Mouse (Mus musculus): ENCODE measurements around the gene Bpifb2. TPM values are rescaled to one million over a fixed set of nuclear protein-coding genes. Genes with fewer than 3 reads are reported as not detected.

The Bpifb2 gene
- polyA plus RNA-seq, 1 experiment from 2014 or later, result 0.11 TPM

DNA sequence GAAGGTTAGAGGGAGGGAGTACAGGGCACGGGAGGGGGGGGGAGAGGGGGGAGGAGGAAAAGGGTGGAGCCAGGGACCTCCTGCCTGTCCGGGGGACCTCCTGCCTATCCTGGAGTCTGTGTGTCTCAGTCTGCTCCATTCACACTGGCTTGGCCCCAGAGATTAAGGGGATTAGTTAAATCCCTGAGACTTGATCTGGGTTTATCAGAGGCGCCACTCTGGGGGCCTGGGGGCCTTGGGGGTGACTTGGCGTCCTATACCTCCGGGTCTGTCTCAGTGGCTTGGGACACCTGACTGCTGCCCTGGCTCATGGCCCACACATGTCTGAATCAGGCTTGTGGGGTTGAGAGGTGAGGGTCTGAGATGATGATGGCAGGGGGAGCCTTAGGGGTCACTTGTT, 21.3 kb upstream of the Bpifb2 start:
- Histone ChIP-seq H3K27ac (replicated peaks; ENCODE audit: low read depth, low read length) (no peak overlapping the region), H3K4me1 (ENCODE audit: control insufficient read depth, insufficient read depth, low read length) (no peaks in the 10 kb centered on the region), H3K9me3 (ENCODE audit: control insufficient read depth, low read length) (no peaks in the 10 kb centered on the region), H3K9ac (ENCODE audit: low read length) (no peak overlapping the region), H3K4me3 (ENCODE audit: low read depth, low read length) (no peak overlapping the region), H3K27me3 (ENCODE audit: control insufficient read depth, insufficient read depth, low read length) (no peaks in the 10 kb centered on the region; the same call in 1 of the 2 replicates), H3K4me2 (ENCODE audit: low read depth, severe bottlenecking) (no peak overlapping the region), H3K36me3 (ENCODE audit: control insufficient read depth, insufficient read depth, low read length) (no peaks in the 10 kb centered on the region)
- WGBS, result 16% methylated on average over 5 of the region's 5 CpGs
- no peak for ATAC-seq (ENCODE audit: insufficient number of reproducible peaks, low FRiP score, low TSS enrichment, low read depth)
- DNase-seq (ENCODE audit: low spot score), result no peak

DNA sequence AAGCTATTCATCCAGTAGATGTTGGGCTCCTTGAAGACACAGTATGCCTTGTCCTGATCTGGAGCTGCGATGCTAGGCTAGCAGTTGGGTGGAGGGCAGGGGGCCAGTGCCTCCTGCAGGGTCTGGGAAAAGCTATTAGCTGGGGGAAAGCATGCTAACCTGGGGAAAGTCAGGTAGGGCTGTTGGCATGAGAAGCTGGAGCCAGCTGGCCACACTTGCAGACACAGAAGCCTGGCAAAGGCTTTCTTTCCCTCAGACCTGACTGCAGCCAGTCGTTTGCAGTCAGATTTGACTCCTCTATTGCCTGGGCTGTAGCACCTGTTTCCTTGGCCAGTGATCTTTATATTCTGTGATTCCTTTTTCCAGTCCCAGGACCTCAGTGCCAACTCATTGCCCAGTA, 15.3 kb upstream of the Bpifb2 start:
- ATAC-seq (ENCODE audit: insufficient number of reproducible peaks, low FRiP score, low TSS enrichment, low read depth) (no peak), DNase-seq (ENCODE audit: low spot score) (no peak)
- Histone ChIP-seq H3K4me2 (ENCODE audit: low read depth, severe bottlenecking) (no peak overlapping the region), H3K4me1 (ENCODE audit: control insufficient read depth, insufficient read depth, low read length) (no peaks in the 10 kb centered on the region), H3K27ac (replicated peaks; ENCODE audit: low read depth, low read length) (no peak overlapping the region), H3K36me3 (ENCODE audit: control insufficient read depth, insufficient read depth, low read length) (no peaks in the 10 kb centered on the region), H3K9ac (ENCODE audit: low read length) (no peak overlapping the region), H3K4me3 (ENCODE audit: low read depth, low read length) (no peak overlapping the region), H3K27me3 (ENCODE audit: control insufficient read depth, insufficient read depth, low read length) (no peaks in the 10 kb centered on the region; the same call in 1 of the 2 replicates), H3K9me3 (ENCODE audit: control insufficient read depth, low read length) (no peaks in the 10 kb centered on the region)
- 90% methylated on average over 2 of the region's 2 CpGs for WGBS

DNA sequence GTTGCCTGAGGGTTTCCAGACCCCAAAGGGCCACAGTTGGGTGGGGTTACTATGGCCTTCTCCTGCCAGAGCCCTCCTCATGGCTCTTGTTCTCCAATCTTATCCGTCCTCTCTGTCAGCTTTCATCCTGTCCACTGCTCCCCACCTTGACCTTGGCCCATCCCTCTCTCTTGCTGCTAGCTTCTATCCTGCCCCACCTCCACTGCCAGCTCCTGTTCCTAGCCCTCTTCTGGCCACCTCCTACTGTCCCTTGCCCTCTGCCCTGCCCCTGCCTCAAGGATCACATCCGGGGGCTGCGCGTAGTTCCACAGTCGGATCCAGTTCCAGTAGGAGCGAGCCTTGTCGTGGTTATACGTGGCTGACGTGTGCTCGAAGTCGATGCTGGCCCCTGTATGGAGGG, 14.5 kb upstream of the Bpifb2 start:
- DNase-seq (ENCODE audit: low spot score) (no peak), ATAC-seq (ENCODE audit: insufficient number of reproducible peaks, low FRiP score, low TSS enrichment, low read depth) (no peak)
- Histone ChIP-seq H3K36me3 (ENCODE audit: control insufficient read depth, insufficient read depth, low read length) (no peaks in the 10 kb centered on the region), H3K4me1 (ENCODE audit: control insufficient read depth, insufficient read depth, low read length) (no peaks in the 10 kb centered on the region), H3K9ac (ENCODE audit: low read length) (no peak overlapping the region), H3K27ac (replicated peaks; ENCODE audit: low read depth, low read length) (no peak overlapping the region), H3K27me3 (ENCODE audit: control insufficient read depth, insufficient read depth, low read length) (no peaks in the 10 kb centered on the region; the same call in 1 of the 2 replicates), H3K4me2 (ENCODE audit: low read depth, severe bottlenecking) (no peak overlapping the region), H3K9me3 (ENCODE audit: control insufficient read depth, low read length) (no peaks in the 10 kb centered on the region), H3K4me3 (ENCODE audit: low read depth, low read length) (no peak overlapping the region)
- 94% methylated on average over 11 of the region's 11 CpGs for WGBS

DNA sequence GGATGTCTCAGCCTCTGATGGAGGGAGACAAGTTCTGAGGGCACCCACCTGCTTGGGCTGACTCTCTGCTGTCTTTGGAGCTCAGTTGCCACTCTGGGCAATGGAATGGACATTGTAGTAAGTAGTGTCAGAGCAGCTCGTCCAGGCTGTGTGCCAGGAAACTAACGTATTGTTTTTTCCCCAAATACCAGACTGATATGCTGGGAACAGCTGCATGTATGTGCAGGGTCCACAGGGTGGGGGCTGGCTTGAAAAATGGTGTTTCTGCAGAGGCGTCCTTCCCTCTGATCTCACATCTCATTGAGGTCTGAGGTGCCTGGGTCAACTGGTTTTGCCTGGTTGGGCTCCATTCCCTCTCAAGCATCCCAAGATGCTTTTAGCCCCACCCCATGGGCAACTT, 14.1 kb upstream of the Bpifb2 start:
- Histone ChIP-seq H3K4me3 (ENCODE audit: low read depth, low read length) (no peak overlapping the region), H3K4me1 (ENCODE audit: control insufficient read depth, insufficient read depth, low read length) (no peaks in the 10 kb centered on the region), H3K27ac (replicated peaks; ENCODE audit: low read depth, low read length) (no peak overlapping the region), H3K9ac (ENCODE audit: low read length) (no peak overlapping the region), H3K9me3 (ENCODE audit: control insufficient read depth, low read length) (no peaks in the 10 kb centered on the region), H3K36me3 (ENCODE audit: control insufficient read depth, insufficient read depth, low read length) (no peaks in the 10 kb centered on the region), H3K4me2 (ENCODE audit: low read depth, severe bottlenecking) (no peak overlapping the region), H3K27me3 (ENCODE audit: control insufficient read depth, insufficient read depth, low read length) (no peaks in the 10 kb centered on the region; the same call in 1 of the 2 replicates)
- DNase-seq (ENCODE audit: low spot score) (no peak), ATAC-seq (ENCODE audit: insufficient number of reproducible peaks, low FRiP score, low TSS enrichment, low read depth) (no peak)
- WGBS, result 74% methylated on average over 3 of the region's 3 CpGs

DNA sequence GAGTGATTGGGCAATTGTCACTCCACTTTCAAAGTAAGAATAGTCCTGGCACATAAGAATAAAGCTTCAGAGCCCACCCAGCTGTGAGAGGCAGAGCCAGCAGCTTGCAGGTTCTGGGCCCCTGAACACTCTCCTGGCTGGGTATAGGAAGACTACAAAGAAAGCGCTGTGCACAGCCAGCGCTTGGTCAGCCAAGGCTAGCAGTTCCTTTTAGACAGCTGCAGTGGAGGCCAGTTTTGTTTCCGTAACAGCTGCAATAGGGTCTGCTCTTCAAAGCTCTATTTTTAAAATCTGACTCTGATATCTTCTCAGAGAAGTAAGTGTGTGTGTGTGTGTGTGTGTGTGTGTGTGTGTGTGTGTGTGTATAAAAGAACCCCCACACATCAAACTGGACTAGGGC, 12.9 kb upstream of the Bpifb2 start:
- ATAC-seq (ENCODE audit: insufficient number of reproducible peaks, low FRiP score, low TSS enrichment, low read depth) (no peak), DNase-seq (ENCODE audit: low spot score) (no peak)
- 93% methylated on average over 3 of the region's 3 CpGs for WGBS
- H3K36me3 ChIP-seq (ENCODE audit: control insufficient read depth, insufficient read depth, low read length), result no peaks in the 10 kb centered on the region
- no peaks in the 10 kb centered on the region for H3K4me1 ChIP-seq (ENCODE audit: control insufficient read depth, insufficient read depth, low read length)
- H3K27ac ChIP-seq (replicated peaks; ENCODE audit: low read depth, low read length), result no peak overlapping the region
- H3K27me3 ChIP-seq (ENCODE audit: control insufficient read depth, insufficient read depth, low read length), result no peaks in the 10 kb centered on the region; the same call in 1 of the 2 replicates
- no peak overlapping the region for H3K4me3 ChIP-seq (ENCODE audit: low read depth, low read length)
- no peak overlapping the region for H3K4me2 ChIP-seq (ENCODE audit: low read depth, severe bottlenecking)
- no peaks in the 10 kb centered on the region for H3K9me3 ChIP-seq (ENCODE audit: control insufficient read depth, low read length)
- H3K9ac ChIP-seq (ENCODE audit: low read length), result no peak overlapping the region

DNA sequence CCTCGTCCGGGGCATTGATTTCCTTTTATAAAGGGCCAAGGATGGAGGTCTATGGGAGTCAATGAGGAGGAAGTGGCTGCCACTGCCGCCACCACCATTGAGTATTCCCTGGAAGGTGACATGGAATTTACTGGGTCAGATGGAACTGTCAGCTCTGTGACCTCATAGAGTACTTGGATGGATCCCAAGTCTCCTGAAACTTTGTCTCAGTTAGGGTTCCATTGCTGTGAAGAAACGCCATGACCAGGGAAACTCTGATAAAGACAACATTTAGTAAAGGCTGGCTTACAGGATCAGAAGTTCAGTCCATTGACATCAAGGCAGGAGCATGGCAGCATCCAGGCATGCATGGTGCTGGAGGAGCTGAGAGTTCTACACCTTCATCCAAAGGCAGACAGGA, 3.9 kb upstream of the Bpifb2 start, which contains the start of gene Sun5:
Sun5 (minus strand) TSS at position 101 of the 400 bp plus-strand sequence.
- no peak within 1 kb of the TSS for H3K4me2 ChIP-seq (ENCODE audit: low read depth, severe bottlenecking)
- H3K4me3 ChIP-seq (ENCODE audit: low read depth, low read length), result no peak within 1 kb of the TSS
- H3K27me3 ChIP-seq (ENCODE audit: control insufficient read depth, insufficient read depth, low read length), result no peaks in the 10 kb centered on the region
- no peak for ATAC-seq (ENCODE audit: insufficient number of reproducible peaks, low FRiP score, low TSS enrichment, low read depth)
- H3K9me3 ChIP-seq (ENCODE audit: control insufficient read depth, low read length), result no peaks in the 10 kb centered on the region
- no peak within 1 kb of the TSS for H3K9ac ChIP-seq (ENCODE audit: low read length)
- no peak for DNase-seq (ENCODE audit: low spot score)
- WGBS, result 93% methylated on average over 4 of the region's 4 CpGs
- H3K36me3 ChIP-seq (ENCODE audit: control insufficient read depth, insufficient read depth, low read length), result no peaks in the 10 kb centered on the region
- no peaks in the 10 kb centered on the region for H3K4me1 ChIP-seq (ENCODE audit: control insufficient read depth, insufficient read depth, low read length)
- no peak within 1 kb of the TSS for H3K27ac ChIP-seq (replicated peaks; ENCODE audit: low read depth, low read length)

DNA sequence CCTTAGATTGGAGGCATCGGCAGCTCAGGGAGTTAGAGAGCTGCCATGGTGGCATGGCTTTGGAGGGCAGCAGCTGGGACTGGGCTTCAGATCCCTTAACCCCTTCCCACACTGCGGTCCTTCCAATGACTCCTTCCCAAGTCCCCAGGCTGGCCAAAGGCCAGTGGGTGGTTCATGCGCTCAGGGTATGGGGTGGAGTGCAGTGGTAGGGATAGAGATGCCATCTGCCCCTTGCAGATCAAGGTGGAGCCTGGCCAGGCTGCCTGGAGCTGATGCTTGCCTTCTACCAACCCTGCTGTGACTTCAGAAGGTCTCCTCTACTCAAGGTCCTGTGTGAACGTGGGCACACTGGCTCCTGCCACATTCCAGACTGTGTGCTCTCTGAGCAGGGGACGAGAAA, 24.3 kb downstream of the Bpifb2 start:
- H3K9me3 ChIP-seq (ENCODE audit: control insufficient read depth, low read length), result no peaks in the 10 kb centered on the region
- no peaks in the 10 kb centered on the region for H3K36me3 ChIP-seq (ENCODE audit: control insufficient read depth, insufficient read depth, low read length)
- no peak overlapping the region for H3K4me3 ChIP-seq (ENCODE audit: low read depth, low read length)
- WGBS, result 78% methylated on average over 5 of the region's 5 CpGs
- no peaks in the 10 kb centered on the region for H3K4me1 ChIP-seq (ENCODE audit: control insufficient read depth, insufficient read depth, low read length)
- no peaks in the 10 kb centered on the region for H3K27me3 ChIP-seq (ENCODE audit: control insufficient read depth, insufficient read depth, low read length)
- no peak overlapping the region for H3K27ac ChIP-seq (replicated peaks; ENCODE audit: low read depth, low read length)
- ATAC-seq (ENCODE audit: insufficient number of reproducible peaks, low FRiP score, low TSS enrichment, low read depth) (no peak), DNase-seq (ENCODE audit: low spot score) (no peak)
- no peak overlapping the region for H3K9ac ChIP-seq (ENCODE audit: low read length)
- no peak overlapping the region for H3K4me2 ChIP-seq (ENCODE audit: low read depth, severe bottlenecking)

DNA sequence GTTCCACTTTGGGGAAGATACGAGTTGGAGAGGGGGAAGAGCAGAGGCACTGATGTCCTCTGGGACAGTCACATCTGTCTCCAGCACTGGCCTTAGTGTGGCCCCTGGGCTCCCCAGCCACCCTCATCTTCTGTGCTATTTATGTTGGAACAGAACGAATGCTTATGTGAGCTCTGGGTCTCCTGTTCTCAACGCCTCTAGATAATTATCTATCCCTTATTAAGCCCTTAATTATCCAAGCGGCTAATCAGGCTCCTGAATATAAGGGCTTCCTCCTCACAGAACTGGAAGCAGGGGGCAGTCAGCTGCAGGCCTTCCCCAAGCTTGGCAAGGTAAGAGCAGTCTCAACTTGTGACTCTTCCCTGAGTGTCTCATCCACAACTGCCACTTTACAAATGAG, 25.2 kb downstream of the Bpifb2 start, which contains the start of gene Bpifb6:
Bpifb6 (plus strand) TSS at position 301 of the 400 bp plus-strand sequence.
- no peak within 1 kb of the TSS for H3K27ac ChIP-seq (replicated peaks; ENCODE audit: low read depth, low read length)
- H3K4me2 ChIP-seq (ENCODE audit: low read depth, severe bottlenecking), result no peak within 1 kb of the TSS
- H3K9ac ChIP-seq (ENCODE audit: low read length), result no peak within 1 kb of the TSS
- H3K4me3 ChIP-seq (ENCODE audit: low read depth, low read length), result no peak within 1 kb of the TSS
- WGBS, result 79% methylated on average over 4 of the region's 4 CpGs
- no peaks in the 10 kb centered on the region for H3K9me3 ChIP-seq (ENCODE audit: control insufficient read depth, low read length)
- H3K4me1 ChIP-seq (ENCODE audit: control insufficient read depth, insufficient read depth, low read length), result no peaks in the 10 kb centered on the region
- H3K36me3 ChIP-seq (ENCODE audit: control insufficient read depth, insufficient read depth, low read length), result no peaks in the 10 kb centered on the region
- H3K27me3 ChIP-seq (ENCODE audit: control insufficient read depth, insufficient read depth, low read length), result no peaks in the 10 kb centered on the region
- ATAC-seq (ENCODE audit: insufficient number of reproducible peaks, low FRiP score, low TSS enrichment, low read depth) (no peak), DNase-seq (ENCODE audit: low spot score) (no peak)

DNA sequence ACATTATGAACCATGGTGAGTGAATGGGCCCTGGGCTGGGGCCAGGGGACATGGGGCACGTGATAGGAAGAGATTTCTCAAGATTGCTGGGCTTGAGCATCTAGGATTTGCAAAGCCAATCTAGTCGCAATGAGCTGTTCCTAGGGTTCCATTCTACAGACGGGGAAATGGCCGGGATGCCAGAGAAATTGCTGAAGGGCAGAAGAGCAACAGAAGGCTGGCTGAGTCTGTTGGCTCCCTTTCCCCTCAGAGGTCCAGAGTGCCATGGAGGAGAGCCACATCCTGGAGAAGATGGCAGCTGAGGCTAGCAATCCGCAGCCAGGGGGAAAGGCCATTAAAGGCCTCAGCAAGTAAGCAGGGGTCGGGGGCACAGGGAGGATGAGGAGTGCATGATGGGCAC, 27.9 kb downstream of the Bpifb2 start:
- Histone ChIP-seq H3K27ac (replicated peaks; ENCODE audit: low read depth, low read length) (no peak overlapping the region), H3K4me1 (ENCODE audit: control insufficient read depth, insufficient read depth, low read length) (no peaks in the 10 kb centered on the region), H3K27me3 (ENCODE audit: control insufficient read depth, insufficient read depth, low read length) (no peaks in the 10 kb centered on the region), H3K9me3 (ENCODE audit: control insufficient read depth, low read length) (no peaks in the 10 kb centered on the region), H3K4me3 (ENCODE audit: low read depth, low read length) (no peak overlapping the region), H3K36me3 (ENCODE audit: control insufficient read depth, insufficient read depth, low read length) (no peaks in the 10 kb centered on the region), H3K4me2 (ENCODE audit: low read depth, severe bottlenecking) (no peak overlapping the region), H3K9ac (ENCODE audit: low read length) (no peak overlapping the region)
- 80% methylated on average over 6 of the region's 6 CpGs for WGBS
- DNase-seq (ENCODE audit: low spot score) (no peak), ATAC-seq (ENCODE audit: insufficient number of reproducible peaks, low FRiP score, low TSS enrichment, low read depth) (no peak)

All from limb, embryonic 11.5 days (tissue).